Mouse (Mus musculus) kidney, adult 8-10 months (tissue): ENCODE data around the gene Tma7.

Experiments used
- DNase-seq, 2 experiments: peaks; one replicate each; pipeline ENCODE4 v3.0.0; 2022

Gene Tma7

DNA sequence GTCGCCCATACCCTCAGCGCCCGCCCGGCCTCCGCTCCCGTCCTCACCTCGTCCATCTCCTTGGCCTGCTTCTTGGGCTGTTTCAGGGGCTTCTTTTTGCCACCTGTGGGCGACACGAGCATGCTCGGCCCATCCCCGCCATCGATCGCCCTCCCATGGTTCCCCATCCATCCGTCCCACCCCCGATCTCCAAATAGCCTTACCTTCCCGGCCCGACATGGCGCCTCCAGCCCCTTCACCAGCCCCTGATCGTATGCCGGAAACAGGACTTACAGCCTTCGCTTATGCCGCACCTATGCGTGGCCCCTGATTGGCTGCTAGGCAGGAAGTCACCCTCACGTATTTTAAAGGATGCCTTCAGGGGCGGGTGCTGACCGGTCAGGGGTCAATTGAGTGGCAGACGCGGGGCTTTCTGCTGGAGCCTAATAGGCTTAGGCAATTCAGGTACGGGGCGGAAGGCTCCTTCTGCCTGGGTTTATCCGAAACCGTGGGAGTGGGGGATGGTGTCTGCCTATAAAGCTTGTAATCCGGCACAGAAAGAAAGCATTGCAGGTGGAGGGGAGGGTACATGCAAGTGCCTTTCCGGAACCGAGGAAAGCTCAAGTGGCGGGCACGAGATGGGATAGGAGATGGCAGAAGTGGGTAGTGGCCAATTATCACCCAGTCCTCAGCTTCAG, at the start of gene Tma7, which contains the start of gene Ccdc51:
Gene Tma7, minus strand, starts transcription at position 464 of the 677 bp plus-strand sequence.
Gene Ccdc51, plus strand, starts transcription at position 370 of the 677 bp plus-strand sequence.
- DNase-seq = peak; percentile 86 to 89

DNA sequence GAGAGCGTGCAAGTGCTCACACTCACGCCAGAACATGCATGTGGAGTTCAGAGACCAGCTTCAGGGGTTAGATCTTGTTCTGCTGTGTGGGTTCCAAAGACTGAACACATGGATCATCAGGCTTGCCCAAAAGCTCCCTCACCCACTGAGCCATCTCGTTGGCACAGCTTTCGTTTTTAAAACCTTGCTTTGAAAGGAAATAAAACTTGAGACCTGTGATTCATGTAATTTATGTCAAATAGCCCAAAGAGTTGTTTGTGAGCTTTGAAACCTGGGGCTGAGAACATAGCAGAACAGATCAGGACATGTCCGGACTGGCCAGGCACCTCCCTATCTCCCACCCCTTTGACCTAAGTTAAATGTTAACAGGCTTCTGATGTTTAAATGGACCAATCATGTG, 47.7 kb upstream of the Tma7 start:
- no peak for DNase-seq

DNA sequence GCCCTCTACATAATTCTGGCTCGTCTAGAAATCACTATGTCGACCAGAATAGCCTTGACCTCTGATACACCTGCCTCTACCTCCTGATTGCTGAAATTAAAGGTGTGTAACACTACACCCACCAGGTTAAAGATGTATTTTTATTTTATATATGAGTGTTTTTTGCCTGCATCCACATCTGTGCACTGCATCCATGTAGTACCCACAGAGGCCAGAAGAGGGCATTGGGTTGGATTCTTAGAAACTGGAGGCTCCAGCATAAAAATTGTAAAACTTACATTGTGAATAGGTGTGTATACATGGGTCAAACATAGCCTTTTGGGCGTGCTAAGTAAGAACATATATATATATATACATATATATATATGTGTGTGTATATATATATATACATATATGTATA, 45.8 kb upstream of the Tma7 start:
- peak in 1 of 2 experiments; percentile 34 for DNase-seq

GRCm38 (mm10) chr9:109127076-109127475, 44.7 kb upstream of the Tma7 start:
- DNase-seq = no peak

GRCm38 (mm10) chr9:109125481-109125880, 43.1 kb upstream of the Tma7 start:
- DNase-seq = no peak

DNA sequence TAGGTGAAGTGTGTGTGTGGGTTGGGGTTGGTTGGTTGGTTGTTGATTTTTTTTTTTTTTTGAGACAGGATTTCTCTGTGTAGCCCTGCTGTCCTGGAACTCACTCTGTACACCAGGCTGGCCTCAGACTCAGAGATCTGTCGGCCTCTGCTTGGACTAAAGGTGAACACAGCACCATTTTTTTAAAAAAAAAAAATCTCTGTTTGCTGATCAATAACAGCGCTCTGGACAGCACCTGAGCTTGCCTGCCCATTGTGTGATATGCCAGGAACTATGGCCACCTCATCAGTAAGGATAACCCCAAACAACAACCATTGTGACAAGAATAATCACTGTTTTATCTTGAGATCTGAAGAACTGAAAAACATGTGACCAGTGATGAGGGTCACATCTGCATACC, 42.7 kb upstream of the Tma7 start:
- DNase-seq = no peak

GRCm38 (mm10) chr9:109124164-109124563, 41.8 kb upstream of the Tma7 start:
- no peak for DNase-seq

- DNase-seq = no peak
These were observed 40.9 kb upstream of the Tma7 start for GRCm38 (mm10) chr9:109123266-109123665.

DNA sequence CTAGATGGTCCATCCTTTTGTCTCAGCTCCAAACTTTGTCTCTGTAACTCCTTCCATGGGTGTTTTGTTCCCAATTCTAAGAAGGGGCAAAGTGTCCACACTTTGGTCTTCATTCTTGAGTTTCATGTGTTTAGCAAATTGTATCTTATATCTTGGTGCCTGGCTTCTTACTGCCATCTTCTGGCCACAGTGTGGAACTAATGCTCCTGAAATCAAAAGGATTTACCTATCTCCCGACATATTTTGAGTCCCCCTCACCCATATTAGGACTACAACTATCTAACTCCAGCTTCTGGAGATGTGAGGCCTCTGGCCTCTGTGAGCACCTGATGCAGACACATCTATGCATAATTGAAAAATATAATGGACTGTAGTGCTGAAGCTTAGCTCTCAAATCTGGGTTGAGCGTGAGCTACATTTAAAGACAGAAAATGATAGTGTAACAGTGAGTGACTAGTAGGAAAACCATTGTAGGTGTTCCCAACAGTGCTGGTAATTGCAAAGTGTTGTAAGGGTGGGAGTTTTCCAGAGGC, 40.2 kb upstream of the Tma7 start:
- DNase-seq = no peak

GRCm38 (mm10) chr9:109120956-109121355, 38.6 kb upstream of the Tma7 start:
- no peak for DNase-seq

DNA sequence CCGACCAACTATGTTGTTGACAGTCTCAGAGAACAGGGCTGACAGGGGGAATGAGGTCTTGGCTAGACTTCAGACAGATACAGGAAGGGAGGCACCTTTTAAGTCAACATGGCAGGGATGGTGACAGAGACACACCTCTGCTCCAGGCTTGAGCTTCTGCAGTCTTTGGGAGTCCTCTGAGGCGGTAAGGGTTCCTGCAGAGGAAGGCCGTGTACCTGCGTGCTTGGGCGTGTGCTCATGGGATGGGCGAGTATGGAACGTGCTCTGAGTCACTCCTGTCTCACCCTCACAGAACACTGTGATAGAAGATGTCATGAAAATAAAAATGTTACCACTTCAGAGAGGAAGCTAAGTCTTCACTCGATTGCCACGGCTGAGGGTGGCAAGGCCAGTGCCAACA, 37.2 kb upstream of the Tma7 start:
- no peak for DNase-seq

DNA sequence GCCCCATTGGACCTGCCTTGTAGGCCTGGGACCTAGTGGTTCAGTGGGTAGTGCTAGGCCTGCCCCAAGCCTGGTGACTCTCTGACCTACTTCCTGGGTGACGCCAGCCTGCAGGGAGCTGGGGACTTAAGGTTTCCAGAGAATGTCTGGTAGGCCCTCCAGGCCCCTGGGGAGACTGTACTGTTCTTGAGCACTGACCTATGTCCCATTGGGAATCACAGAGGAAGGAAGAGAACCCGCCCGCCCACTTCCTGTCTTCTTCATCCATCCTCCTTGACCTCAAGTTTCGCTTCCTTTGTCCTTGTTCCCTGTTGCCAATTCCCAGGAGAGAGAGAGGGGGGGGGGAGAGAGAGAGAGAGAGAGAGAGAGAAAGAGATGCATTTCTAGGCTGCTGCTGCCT, 35.7 kb upstream of the Tma7 start:
- DNase-seq = no peak

DNA sequence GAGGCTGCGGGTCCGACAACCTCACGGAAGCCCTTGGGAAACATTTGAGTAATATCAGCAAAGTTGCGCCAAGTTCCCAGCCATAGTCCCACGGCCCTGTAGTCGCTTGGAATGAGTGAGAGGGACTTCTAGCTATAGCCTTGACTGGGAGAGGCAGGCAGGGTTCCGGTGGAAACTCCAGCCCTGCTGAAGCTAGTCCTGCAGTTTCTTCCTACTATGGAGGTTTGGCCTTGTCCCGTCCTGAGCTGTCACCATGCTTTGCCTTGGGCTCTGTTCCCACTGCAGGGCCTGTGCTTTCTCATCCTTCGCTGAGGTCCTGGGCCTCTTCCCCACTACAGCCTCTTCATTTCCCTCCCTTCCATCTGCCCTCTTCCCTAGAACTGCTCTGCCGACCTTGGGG, 33.8 kb upstream of the Tma7 start:
- DNase-seq = peak in 1 of 2 experiments; percentile 0

DNA sequence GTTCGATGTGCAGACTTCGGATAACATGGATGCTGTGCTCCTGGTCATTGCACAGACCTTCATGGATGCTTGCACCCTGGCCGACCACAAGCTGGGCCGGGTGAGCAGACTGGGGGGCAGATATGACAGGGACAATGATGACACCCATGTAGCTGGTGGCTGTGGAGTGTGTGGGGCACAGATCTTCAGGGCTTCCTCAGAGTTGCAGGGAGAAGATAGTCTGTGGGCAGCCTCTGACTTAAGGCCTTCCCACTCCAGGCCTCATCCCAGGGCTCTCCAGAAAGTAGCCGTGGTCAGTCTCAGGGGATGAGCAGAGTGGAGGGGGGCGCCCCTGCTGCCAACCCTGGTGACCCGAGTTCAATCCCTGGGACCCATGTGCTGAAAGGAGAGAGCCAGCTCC, 32.5 kb upstream of the Tma7 start:
- no peak for DNase-seq

DNA sequence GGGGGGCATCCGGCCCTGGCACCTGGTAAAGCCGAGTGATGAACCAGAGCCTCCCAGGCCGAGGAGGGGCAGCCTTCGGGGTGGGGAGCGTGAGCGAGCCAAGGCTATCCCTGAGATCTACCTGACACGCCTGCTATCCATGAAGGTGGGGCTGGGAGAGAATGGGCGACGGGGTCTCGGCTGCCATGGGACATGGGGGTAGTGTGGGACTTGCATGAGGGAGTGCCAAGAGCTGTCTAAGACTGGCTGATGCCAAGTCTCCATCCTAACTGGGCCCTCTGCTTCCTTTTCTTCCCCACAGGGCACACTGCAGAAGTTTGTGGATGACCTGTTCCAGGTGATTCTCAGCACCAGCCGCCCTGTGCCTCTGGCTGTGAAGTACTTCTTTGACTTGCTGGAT, 31.9 kb upstream of the Tma7 start:
- DNase-seq = no peak

DNA sequence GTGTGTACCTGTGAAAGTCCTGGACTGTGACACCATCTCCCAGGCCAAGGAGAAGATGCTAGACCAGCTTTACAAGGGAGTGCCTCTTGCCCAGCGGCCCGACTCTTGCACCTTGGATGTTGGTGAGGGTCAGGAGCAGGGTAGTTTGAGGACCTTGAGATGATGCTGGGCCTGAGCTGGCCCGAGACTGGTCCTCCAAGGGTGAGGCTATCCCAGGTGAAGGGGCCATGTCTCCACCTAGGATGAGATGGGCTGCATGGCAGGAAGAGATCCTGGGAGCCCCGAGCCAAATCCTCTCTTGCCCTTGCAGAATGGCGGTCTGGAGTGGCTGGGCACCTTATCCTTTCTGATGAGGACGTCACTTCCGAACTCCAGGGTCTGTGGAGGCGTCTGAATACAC, 30.9 kb upstream of the Tma7 start:
- DNase-seq = no peak

GRCm38 (mm10) chr9:109111591-109111990, 29.2 kb upstream of the Tma7 start:
- DNase-seq = no peak

DNA sequence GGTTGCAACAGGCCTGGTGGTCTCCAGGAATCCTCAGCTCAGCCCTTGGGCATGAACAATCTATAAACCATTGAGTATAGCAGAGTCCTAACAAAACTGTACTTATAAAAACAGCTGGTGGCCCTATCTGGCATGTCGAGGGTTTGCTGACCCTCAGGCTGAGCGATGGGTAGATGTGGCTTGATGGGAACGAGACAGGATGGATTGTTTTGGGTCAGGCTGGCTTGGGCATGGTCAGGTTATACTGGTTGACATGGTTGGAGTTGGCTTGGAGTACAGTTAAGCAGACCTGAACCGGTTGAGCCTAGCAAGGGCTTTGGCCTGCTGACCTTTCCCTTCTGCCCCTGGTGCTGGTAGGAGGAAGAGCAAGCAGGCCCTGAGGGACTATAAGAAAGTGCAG, 28.7 kb upstream of the Tma7 start:
- DNase-seq = no peak

DNA sequence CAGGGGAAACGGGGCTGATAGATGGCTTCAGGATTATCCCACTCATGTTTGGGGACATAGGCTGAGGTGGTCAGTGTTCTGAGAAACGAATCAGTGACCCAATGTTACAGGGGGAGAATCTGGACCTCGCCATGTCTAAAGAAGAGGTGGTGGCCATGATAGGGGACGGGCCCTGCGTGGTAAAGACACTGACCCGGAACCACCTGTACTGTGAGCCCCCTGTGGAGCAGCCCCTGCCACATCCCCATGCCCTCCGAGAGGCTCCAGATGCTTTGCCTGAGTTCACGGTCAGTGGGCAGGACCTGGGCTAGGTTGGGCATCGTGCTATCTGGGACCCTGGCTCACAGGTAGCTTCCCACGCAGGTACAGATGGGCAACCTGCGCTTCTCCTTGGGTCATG, 27.9 kb upstream of the Tma7 start:
- DNase-seq = no peak

- no peak for DNase-seq
These were observed 25.0 kb upstream of the Tma7 start for GRCm38 (mm10) chr9:109107341-109107740.

DNA sequence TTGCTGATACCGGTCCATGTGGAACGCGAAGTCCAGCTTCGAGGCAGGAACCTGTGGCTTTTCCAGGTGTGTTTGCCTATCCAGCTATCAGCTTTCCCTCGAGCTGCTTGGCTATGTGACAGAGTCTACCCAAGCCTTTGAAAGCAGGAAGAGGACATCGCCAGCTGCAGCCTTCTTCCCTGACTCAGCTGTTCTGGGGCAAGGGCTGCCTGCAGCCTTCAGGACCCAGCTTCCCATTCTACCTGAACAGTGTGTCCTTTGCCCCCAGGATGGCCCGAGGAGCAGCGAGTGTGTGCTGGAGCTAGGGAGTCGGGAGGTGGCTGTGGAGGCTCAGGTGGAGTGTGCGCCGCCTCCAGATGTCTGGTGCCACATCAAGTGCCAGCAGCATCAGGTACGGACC, 23.3 kb upstream of the Tma7 start:
- DNase-seq = no peak

DNA sequence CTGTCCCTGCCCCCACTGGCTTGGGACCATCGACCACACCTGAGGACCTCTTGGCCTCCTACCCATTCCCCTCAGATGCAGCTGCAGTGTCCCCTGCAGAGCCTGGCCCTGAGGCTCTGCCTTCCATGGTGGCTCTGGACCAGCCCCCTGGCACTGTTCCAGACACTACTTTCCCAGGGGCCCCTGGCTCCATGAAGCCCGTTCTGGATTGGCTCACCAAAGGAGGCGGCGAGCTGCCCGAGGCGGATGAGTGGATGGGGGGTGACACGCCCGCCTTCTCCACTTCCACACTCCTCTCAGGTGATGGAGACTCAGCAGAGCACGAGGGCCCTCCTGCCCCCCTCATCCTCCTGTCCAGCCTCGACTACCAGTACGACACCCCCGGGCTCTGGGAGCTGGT, 22.6 kb upstream of the Tma7 start:
- DNase-seq = no peak

GRCm38 (mm10) chr9:109104083-109104482, 21.7 kb upstream of the Tma7 start:
- DNase-seq = no peak

DNA sequence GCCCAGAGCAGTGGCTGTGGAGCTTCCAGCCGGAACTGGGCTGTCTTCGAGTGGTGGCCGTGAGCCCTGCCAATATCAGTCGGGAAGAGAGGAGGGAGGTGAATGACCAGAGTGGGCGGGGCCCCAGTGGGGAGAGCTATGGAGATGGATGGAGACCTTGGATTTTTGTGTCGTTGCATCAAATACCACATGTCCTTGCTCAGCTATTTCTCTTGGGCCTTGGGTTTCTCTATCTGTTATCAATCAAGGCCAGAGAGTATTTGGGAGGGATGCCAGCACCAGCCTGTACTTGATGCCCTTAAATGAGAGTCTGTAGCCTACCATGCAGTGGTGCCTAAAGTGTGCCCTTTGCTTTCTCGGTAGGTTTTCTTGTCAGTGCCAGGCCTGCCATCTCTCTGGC, 20.9 kb upstream of the Tma7 start:
- no peak for DNase-seq

DNA sequence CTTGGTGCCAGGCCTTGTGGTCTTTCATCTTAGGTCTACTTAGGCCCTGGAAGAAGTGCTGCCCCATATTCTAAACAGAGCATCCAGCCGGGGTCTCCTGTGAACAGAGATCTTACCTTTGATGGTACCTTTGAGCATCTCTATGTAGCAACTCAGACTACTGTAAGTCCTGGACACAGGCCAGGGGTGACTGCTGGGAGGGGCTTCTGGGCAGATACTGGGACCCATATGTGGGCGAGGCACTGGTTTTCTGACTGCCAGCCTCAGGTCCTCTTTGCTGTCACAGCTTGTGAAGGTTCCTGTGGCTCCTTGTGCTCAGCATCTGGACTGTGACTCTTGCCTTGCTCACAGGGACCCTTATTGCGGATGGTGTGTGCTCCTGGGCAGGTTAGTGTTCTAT, 20.2 kb upstream of the Tma7 start:
- no peak for DNase-seq
